9 mouse cellular contexts compared by ENCODE assay signal in genomic region chr9:65562081-65562506, GRCm38 (mm10). TPM values are rescaled to one million over a fixed set of nuclear protein-coding genes. Genes with fewer than 3 reads are reported as not detected.
DNase-seq lines count a peak whose midpoint lies in the region; ATAC-seq and TF ChIP-seq lines count a peak whose summit lies in the region.
"Had no signal": no experiment of that assay in that cellular context is flagged by ENCODE, and none has a peak within 500 bp of the region (broad histone marks: within the 10 kb centered on the region; RNA-seq: fewer than 3 reads in every experiment).

No protein-coding gene starts in this region.

- 42% methylated on average over 4 of the region's 4 CpGs for WGBS in midbrain, embryonic 10.5 days
- 34% methylated on average over 4 of the region's 4 CpGs for WGBS in midbrain, embryonic 15.5 days
- 23% methylated on average over 4 of the region's 4 CpGs for WGBS in embryonic facial prominence, embryonic 12.5 days
- WGBS in heart, embryonic 15.5 days, result 31% methylated on average over 4 of the region's 4 CpGs
- 61% methylated on average over 4 of the region's 4 CpGs for WGBS in liver, embryonic 16.5 days (ENCODE audit: insufficient replicate concordance)
- 60% methylated on average over 4 of the region's 4 CpGs for WGBS in small intestine, adult 2 months
- WGBS in thymus, adult 2 months, result 94% methylated on average over 4 of the region's 4 CpGs

- peak overlapping the region; percentile 82 for H3K27ac ChIP-seq in midbrain, embryonic 10.5 days (replicated peaks)
- no peak overlapping the region for H3K27ac ChIP-seq in midbrain, embryonic 15.5 days
- peak overlapping the region; percentile 46; the same call in 1 of the 2 replicates for H3K27ac ChIP-seq in embryonic facial prominence, embryonic 12.5 days
- peak overlapping the region; percentile 53 for H3K27ac ChIP-seq in heart, embryonic 15.5 days
- no peak overlapping the region for H3K27ac ChIP-seq in liver, embryonic 16.5 days (ENCODE audit: low read length)
- peak overlapping the region; percentile 31; the same call in 1 of the 2 replicates for H3K27ac ChIP-seq in small intestine, adult 2 months (ENCODE audit: insufficient read depth, low read depth, low read length)
- no peak overlapping the region for H3K27ac ChIP-seq in thymus, adult 2 months (ENCODE audit: control insufficient read depth, insufficient read depth, low read length)

- ATAC-seq in midbrain, embryonic 15.5 days (replicated peaks), result no peak
- ATAC-seq in embryonic facial prominence, embryonic 12.5 days (ENCODE audit: insufficient number of reproducible peaks, insufficient read depth, low FRiP score, low TSS enrichment), result no peak
- peak; percentile 40; the same call in 1 of the 2 replicates for ATAC-seq in heart, embryonic 15.5 days (replicated peaks; ENCODE audit: insufficient number of reproducible peaks, insufficient read depth, low FRiP score, low read depth)
- 0 out of 2 replicates have a peak, but pooled peaks have one; percentile 20 for ATAC-seq in liver, embryonic 16.5 days (ENCODE audit: low read depth)

- TF ChIP-seq POLR2A in small intestine, adult 2 months (IDR thresholded peaks at IDR 0.05; ENCODE audit: low read depth, low read length), result no peak
- TF ChIP-seq POLR2A in thymus, adult 2 months (IDR thresholded peaks at IDR 0.05; ENCODE audit: control insufficient read depth, extremely low read depth, insufficient read depth, low read length, poor library complexity), result no peak

- no peak overlapping the region for H3K9ac ChIP-seq in midbrain, embryonic 15.5 days
- no peak overlapping the region for H3K9ac ChIP-seq in embryonic facial prominence, embryonic 12.5 days
- no peak overlapping the region for H3K9ac ChIP-seq in heart, embryonic 15.5 days
- H3K9ac ChIP-seq in liver, embryonic 16.5 days (ENCODE audit: low read depth, low read length), result no peak overlapping the region

- H3K4me2 ChIP-seq in midbrain, embryonic 15.5 days, result no peak overlapping the region
- H3K4me2 ChIP-seq in embryonic facial prominence, embryonic 12.5 days (replicated peaks), result no peak overlapping the region
- H3K4me2 ChIP-seq in heart, embryonic 15.5 days, result no peak overlapping the region
- H3K4me2 ChIP-seq in liver, embryonic 16.5 days (ENCODE audit: low read depth, low read length), result no peak overlapping the region

- peaks cover 21% of the 10 kb centered on the region for H3K4me1 ChIP-seq in midbrain, embryonic 10.5 days
- H3K4me1 ChIP-seq in midbrain, embryonic 15.5 days, result no peaks in the 10 kb centered on the region; the same call in 1 of the 2 replicates
- peaks cover 11% of the 10 kb centered on the region for H3K4me1 ChIP-seq in embryonic facial prominence, embryonic 12.5 days
- peaks cover 22% of the 10 kb centered on the region for H3K4me1 ChIP-seq in heart, embryonic 15.5 days (replicated peaks)
- peaks cover 47% of the 10 kb centered on the region for H3K4me1 ChIP-seq in liver, embryonic 16.5 days (ENCODE audit: control insufficient read depth, low read depth, low read length)
- H3K4me1 ChIP-seq in small intestine, adult 2 months (ENCODE audit: control insufficient read depth, insufficient read depth, insufficient read length, low read length), result peaks cover 29% of the 10 kb centered on the region
- no peaks in the 10 kb centered on the region for H3K4me1 ChIP-seq in thymus, adult 2 months (replicated peaks; ENCODE audit: control insufficient read depth, insufficient read depth, low read length)

- H3K9me3 ChIP-seq in midbrain, embryonic 10.5 days (replicated peaks), result no peaks in the 10 kb centered on the region
- no peaks in the 10 kb centered on the region for H3K9me3 ChIP-seq in midbrain, embryonic 15.5 days
- H3K9me3 ChIP-seq in embryonic facial prominence, embryonic 12.5 days, result no peaks in the 10 kb centered on the region
- no peaks in the 10 kb centered on the region for H3K9me3 ChIP-seq in heart, embryonic 15.5 days (replicated peaks)
- no peaks in the 10 kb centered on the region for H3K9me3 ChIP-seq in liver, embryonic 16.5 days (replicated peaks; ENCODE audit: control insufficient read depth, low read length)
- H3K9me3 ChIP-seq: G1E had no signal

- no peak for TF ChIP-seq CTCF in small intestine, adult 2 months (IDR thresholded peaks at IDR 0.05; ENCODE audit: extremely low read depth, insufficient read length, insufficient replicate concordance, low read depth, low read length)
- TF ChIP-seq CTCF in thymus, adult 2 months (IDR thresholded peaks at IDR 0.05; ENCODE audit: borderline replicate concordance, control insufficient read depth, extremely low read depth, insufficient read depth, low read length, poor library complexity), result no peak

- peaks cover 74% of the 10 kb centered on the region for H3K36me3 ChIP-seq in midbrain, embryonic 10.5 days
- no peaks in the 10 kb centered on the region for H3K36me3 ChIP-seq in midbrain, embryonic 15.5 days (replicated peaks)
- peaks cover 45% of the 10 kb centered on the region for H3K36me3 ChIP-seq in embryonic facial prominence, embryonic 12.5 days
- peaks cover 38% of the 10 kb centered on the region for H3K36me3 ChIP-seq in heart, embryonic 15.5 days
- peaks cover 72% of the 10 kb centered on the region for H3K36me3 ChIP-seq in liver, embryonic 16.5 days (ENCODE audit: control insufficient read depth, insufficient read depth)
- H3K36me3 ChIP-seq in small intestine, adult 2 months (ENCODE audit: control insufficient read depth, insufficient read depth, low read length), result peaks cover 6% of the 10 kb centered on the region; the same call in 1 of the 2 replicates
- peaks cover 27% of the 10 kb centered on the region for H3K36me3 ChIP-seq in thymus, adult 2 months (ENCODE audit: control insufficient read depth, insufficient read depth, low read length)

- H3K27me3 ChIP-seq in midbrain, embryonic 10.5 days (ENCODE audit: low read depth, poor library complexity, severe bottlenecking), result no peaks in the 10 kb centered on the region
- no peaks in the 10 kb centered on the region for H3K27me3 ChIP-seq in midbrain, embryonic 15.5 days (replicated peaks)
- no peaks in the 10 kb centered on the region for H3K27me3 ChIP-seq in embryonic facial prominence, embryonic 12.5 days
- H3K27me3 ChIP-seq in heart, embryonic 15.5 days, result no peaks in the 10 kb centered on the region
- no peaks in the 10 kb centered on the region for H3K27me3 ChIP-seq in liver, embryonic 16.5 days (ENCODE audit: control insufficient read depth, insufficient read depth, low read depth, low read length)
- no peaks in the 10 kb centered on the region for H3K27me3 ChIP-seq in small intestine, adult 2 months (ENCODE audit: control insufficient read depth, insufficient read depth, low read length)
- H3K27me3 ChIP-seq in thymus, adult 2 months (ENCODE audit: control insufficient read depth, insufficient read depth, low read length), result no peaks in the 10 kb centered on the region

- peak; percentile 47 for DNase-seq in midbrain, embryonic 10.5 days (ENCODE audit: low spot score)
- DNase-seq in kidney, postnatal 14 days, result peak; percentile 60
- DNase-seq in thymus, adult 2 months, result no peak

- H3K4me3 ChIP-seq in midbrain, embryonic 10.5 days, result no peak overlapping the region
- H3K4me3 ChIP-seq in midbrain, embryonic 15.5 days, result no peak overlapping the region
- H3K4me3 ChIP-seq in embryonic facial prominence, embryonic 12.5 days, result no peak overlapping the region
- H3K4me3 ChIP-seq in heart, embryonic 15.5 days, result no peak overlapping the region
- H3K4me3 ChIP-seq in liver, embryonic 16.5 days (ENCODE audit: low read depth, low read length), result no peak overlapping the region
- H3K4me3 ChIP-seq in small intestine, adult 2 months (ENCODE audit: low read depth, low read length), result no peak overlapping the region
- no peak overlapping the region for H3K4me3 ChIP-seq in thymus, adult 2 months (ENCODE audit: control insufficient read depth, insufficient read depth, low read length)

RNA-seq across cellular contexts. Expression of gene Plekho2, which starts 17.7 kb away (rescaled TPM):
- polyA plus RNA-seq in midbrain, embryonic 10.5 days (2016; fragmentation: Nextera tagmentation; extraction: Ambion mirVana), result 13.4 and 13.9 TPM in 2 replicates
- 4.5 and 5.0 TPM in 2 replicates for polyA plus RNA-seq in midbrain, embryonic 15.5 days (2015; fragmentation: Nextera tagmentation; extraction: Ambion mirVana)
- polyA plus RNA-seq in embryonic facial prominence, embryonic 12.5 days (2016; fragmentation: Nextera tagmentation; extraction: Ambion mirVana), result 14.6 TPM in 2 replicates
- 9.8 and 14.8 TPM in 2 replicates for polyA plus RNA-seq in heart, embryonic 15.5 days (2015; fragmentation: Nextera tagmentation; extraction: Ambion mirVana)
- 23.1 and 24.5 TPM in 2 replicates for polyA plus RNA-seq in liver, embryonic 16.5 days (2015; fragmentation: Nextera tagmentation; extraction: Ambion mirVana)
- polyA plus RNA-seq in small intestine, adult 2 months (2012; rRNA removed), result 6.3 and 9.7 TPM in 2 replicates
- 37.9 and 38.8 TPM in 2 replicates for polyA plus RNA-seq in thymus, adult 2 months (2012; rRNA removed)

RNA-seq across cellular contexts. Expression of gene Pif1, which starts 24.9 kb away (rescaled TPM):
- 27.8 and 29.3 TPM in 2 replicates for polyA plus RNA-seq in midbrain, embryonic 10.5 days (2016; fragmentation: Nextera tagmentation; extraction: Ambion mirVana)
- polyA plus RNA-seq in midbrain, embryonic 15.5 days (2015; fragmentation: Nextera tagmentation; extraction: Ambion mirVana), result 2.3 and 2.7 TPM in 2 replicates
- polyA plus RNA-seq in embryonic facial prominence, embryonic 12.5 days (2016; fragmentation: Nextera tagmentation; extraction: Ambion mirVana), result 21.8 and 24.5 TPM in 2 replicates
- 9.8 and 12.8 TPM in 2 replicates for polyA plus RNA-seq in heart, embryonic 15.5 days (2015; fragmentation: Nextera tagmentation; extraction: Ambion mirVana)
- polyA plus RNA-seq in liver, embryonic 16.5 days (2015; fragmentation: Nextera tagmentation; extraction: Ambion mirVana), result 9.6 and 10.9 TPM in 2 replicates
- polyA plus RNA-seq in small intestine, adult 2 months (2012; rRNA removed), result 3.8 and 5.0 TPM in 2 replicates
- polyA plus RNA-seq in thymus, adult 2 months (2012; rRNA removed), result 37.5 and 55.4 TPM in 2 replicates

RNA-seq across cellular contexts. Expression of gene Ankdd1a, which starts 42.1 kb away (rescaled TPM):
- 0.10 TPM in 1 of 2 replicates, not detected in the other for polyA plus RNA-seq in midbrain, embryonic 10.5 days (2016; fragmentation: Nextera tagmentation; extraction: Ambion mirVana)
- 1.0 and 1.7 TPM in 2 replicates for polyA plus RNA-seq in midbrain, embryonic 15.5 days (2015; fragmentation: Nextera tagmentation; extraction: Ambion mirVana)
- not detected in 2 replicates for polyA plus RNA-seq in embryonic facial prominence, embryonic 12.5 days (2016; fragmentation: Nextera tagmentation; extraction: Ambion mirVana)
- not detected in 2 replicates for polyA plus RNA-seq in heart, embryonic 15.5 days (2015; fragmentation: Nextera tagmentation; extraction: Ambion mirVana)
- 0.06 TPM in 1 of 2 replicates, not detected in the other for polyA plus RNA-seq in liver, embryonic 16.5 days (2015; fragmentation: Nextera tagmentation; extraction: Ambion mirVana)
- polyA plus RNA-seq in small intestine, adult 2 months (2012; rRNA removed), result not detected in 2 replicates
- 0.15 TPM in 1 of 2 replicates, not detected in the other for polyA plus RNA-seq in thymus, adult 2 months (2012; rRNA removed)
- polyA plus RNA-seq: G1E had no signal

Comparison
In these comparisons a context has a peak if more than half of its experiments do, and no peak if none do; other contexts are left out.
1. H3K27ac ChIP-seq: peak in midbrain, embryonic 10.5 days (single experiment), embryonic facial prominence, embryonic 12.5 days (single experiment), heart, embryonic 15.5 days (single experiment) and small intestine, adult 2 months (single experiment); none in midbrain, embryonic 15.5 days (single experiment), liver, embryonic 16.5 days (single experiment) and thymus, adult 2 months (single experiment).
2. ATAC-seq: peak in heart, embryonic 15.5 days (single experiment) and liver, embryonic 16.5 days (single experiment); none in midbrain, embryonic 15.5 days (single experiment) and embryonic facial prominence, embryonic 12.5 days (single experiment).